Mouse (Mus musculus) kidney, postnatal 0 days (tissue): Measurements from ENCODE around the gene Rbm38. TPM values are rescaled to one million over a fixed set of nuclear protein-coding genes. Genes with fewer than 3 reads are reported as not detected.

Source experiments
- ATAC-seq: fragments of 200-750 bp; cut with Nextera tagmentation; replicated peaks from 2 replicates; pipeline ENCODE4 v1.8.0; 2017; ENCODE audit warnings: low read depth, moderate number of reproducible peaks, moderate TSS enrichment, moderate library complexity; ENCODE audit not compliant: low FRiP score
- DNase-seq: peaks from one replicate; pipeline ENCODE4 v3.0.0-alpha.2; 2016; ENCODE audit warnings: low spot score
- H3K27ac ChIP-seq: fragments of 300-500 bp; sonication (generic); 2 replicates; pipeline ENCODE4 v1.5.1; 2014; ENCODE audit warnings: mild to moderate bottlenecking
- H3K27me3 ChIP-seq: fragments of 300-500 bp; sonication (generic); 2 replicates; pipeline ENCODE4 v1.6.1; 2014; ENCODE audit warnings: low read length, mixed read lengths; ENCODE audit not compliant: insufficient read depth
- H3K36me3 ChIP-seq: fragments of 300-500 bp; sonication (generic); 2 replicates; pipeline ENCODE4 v1.6.1; 2014; ENCODE audit warnings: low read length, mixed read lengths; ENCODE audit not compliant: insufficient read depth
- H3K4me1 ChIP-seq: fragments of 300-500 bp; sonication (generic); replicated peaks from 2 replicates; pipeline ENCODE4 v1.6.1; 2014; ENCODE audit warnings: antibody characterized with exemption, low read length, mixed read lengths; ENCODE audit not compliant: insufficient read depth
- H3K4me2 ChIP-seq: fragments of 300-500 bp; sonication (generic); 2 replicates; pipeline ENCODE4 v1.6.1; 2014; ENCODE audit warnings: mild to moderate bottlenecking, low read length, moderate library complexity, mixed read lengths
- H3K4me3 ChIP-seq: fragments of 300-500 bp; sonication (generic); replicated peaks from 2 replicates; pipeline ENCODE4 v1.5.1; 2014; ENCODE audit warnings: low read depth, low read length
- H3K9ac ChIP-seq: fragments of 300-500 bp; sonication (generic); 2 replicates; pipeline ENCODE4 v1.6.1; 2014; ENCODE audit warnings: low read depth, low read length
- H3K9me3 ChIP-seq: fragments of 300-500 bp; sonication (generic); replicated peaks from 2 replicates; pipeline ENCODE4 v1.6.1; 2016; ENCODE audit warnings: low read length, inconsistent platforms, mixed read lengths
- CTCF ChIP-seq: IDR thresholded peaks from 2 replicates; pipeline ENCODE4 v1.5.1; 2016; ENCODE audit warnings: antibody characterized with exemption, low read depth, mild to moderate bottlenecking, moderate library complexity
- WGBS: fragments of 180-500 bp; shearing (Covaris S2); extraction: QIAGEN DNeasy Blood & Tissue Kit; methylation state at CpG from one replicate; pipeline ENCODE4 v1.1.7; 2014; 5-methylcytosine and 5-hydroxymethylcytosine counted together
- polyA plus RNA-seq: library from polyadenylated mRNA; unstranded; fragments of >200 nt; fragmentation: Nextera tagmentation; extraction: Ambion mirVana; gene quantifications from 2 replicates; pipeline ENCODE4 v1.2.1, GENCODE M21; 2015

The Rbm38 gene
- polyA plus RNA-seq, 1 experiment from 2014 or later: 20.9 TPM

GRCm38 (mm10) chr2:173010220-173010717, 10.0 kb upstream of the Rbm38 start:
- no peak for TF ChIP-seq CTCF
- Histone ChIP-seq H3K27me3 (no peaks in the 10 kb centered on the region), H3K4me3 (no peak overlapping the region), H3K4me1 (no peaks in the 10 kb centered on the region), H3K27ac (no peak overlapping the region), H3K4me2 (no peak overlapping the region), H3K9ac (no peak overlapping the region), H3K36me3 (peaks cover 82% of the 10 kb centered on the region), H3K9me3 (no peaks in the 10 kb centered on the region)
- WGBS: 67% methylated on average over 3 of the region's 3 CpGs
- ATAC-seq: peak; percentile 60
- no peak for DNase-seq

GRCm38 (mm10) chr2:173011440-173011839, 8.9 kb upstream of the Rbm38 start:
- 94% methylated on average over 8 of the region's 8 CpGs for WGBS

GRCm38 (mm10) chr2:173014741-173015287, 5.5 kb upstream of the Rbm38 start:
- Histone ChIP-seq H3K27ac (no peak overlapping the region), H3K36me3 (peaks cover 47% of the 10 kb centered on the region), H3K9me3 (no peaks in the 10 kb centered on the region), H3K4me2 (no peak overlapping the region), H3K9ac (no peak overlapping the region), H3K4me3 (no peak overlapping the region), H3K27me3 (no peaks in the 10 kb centered on the region), H3K4me1 (peaks cover 4% of the 10 kb centered on the region; the same call in 1 of the 2 replicates)
- DNase-seq (no peak), ATAC-seq (no peak)
- no peak for TF ChIP-seq CTCF
- WGBS: 78% methylated on average over 7 of the region's 7 CpGs

More at GRCm38 (mm10) chr2:173011440-173011839, 8.9 kb upstream of the Rbm38 start:
- H3K4me2 ChIP-seq: no peak overlapping the region
- H3K27me3 ChIP-seq: no peaks in the 10 kb centered on the region
- DNase-seq (no peak), ATAC-seq (no peak)
- no peak for TF ChIP-seq CTCF
- no peak overlapping the region for H3K27ac ChIP-seq
- no peaks in the 10 kb centered on the region for H3K9me3 ChIP-seq
- H3K36me3 ChIP-seq: peaks cover 80% of the 10 kb centered on the region
- no peak overlapping the region for H3K4me3 ChIP-seq
- H3K4me1 ChIP-seq: no peaks in the 10 kb centered on the region
- H3K9ac ChIP-seq: no peak overlapping the region

DNA sequence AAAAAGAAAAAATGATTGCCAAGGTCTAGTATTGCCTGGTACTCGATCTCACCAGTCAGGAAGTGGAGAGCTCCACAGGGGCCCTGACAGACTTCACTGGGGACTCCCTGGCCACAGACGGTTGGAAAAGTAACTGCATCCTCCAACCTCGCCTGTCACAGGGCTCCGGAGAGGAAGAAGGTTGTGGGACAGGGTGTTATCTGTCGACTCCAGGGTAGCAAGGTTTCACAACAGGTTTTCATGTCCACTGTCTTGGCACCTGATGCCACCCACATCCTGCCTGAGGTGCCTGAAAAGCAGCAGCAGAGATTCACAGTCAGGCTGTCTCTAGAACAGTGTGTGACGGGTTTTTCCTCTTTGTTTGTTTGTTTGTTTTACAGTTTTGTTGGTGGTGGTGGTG, 2.4 kb upstream of the Rbm38 start:
- H3K9ac ChIP-seq: no peak overlapping the region
- H3K4me2 ChIP-seq: no peak overlapping the region
- H3K9me3 ChIP-seq: no peaks in the 10 kb centered on the region
- no peak overlapping the region for H3K4me3 ChIP-seq
- no peaks in the 10 kb centered on the region for H3K27me3 ChIP-seq
- WGBS: 40% methylated on average over 6 of the region's 6 CpGs
- DNase-seq (no peak), ATAC-seq (no peak)
- H3K4me1 ChIP-seq: peaks cover 15% of the 10 kb centered on the region
- no peak overlapping the region for H3K27ac ChIP-seq
- TF ChIP-seq CTCF: no peak
- peaks cover 20% of the 10 kb centered on the region for H3K36me3 ChIP-seq

GRCm38 (mm10) chr2:173018618-173019017, 1.7 kb upstream of the Rbm38 start:
- Histone ChIP-seq H3K36me3 (peaks cover 14% of the 10 kb centered on the region), H3K9ac (no peak overlapping the region), H3K4me1 (peaks cover 18% of the 10 kb centered on the region), H3K27ac (no peak overlapping the region), H3K27me3 (no peaks in the 10 kb centered on the region), H3K4me3 (no peak overlapping the region), H3K9me3 (no peaks in the 10 kb centered on the region), H3K4me2 (no peak overlapping the region)
- DNase-seq: peak; percentile 40
- TF ChIP-seq CTCF: peak; percentile 31; the same call in 1 of the 2 replicates
- no peak for ATAC-seq
- 10% methylated on average over 8 of the region's 8 CpGs for WGBS

DNA sequence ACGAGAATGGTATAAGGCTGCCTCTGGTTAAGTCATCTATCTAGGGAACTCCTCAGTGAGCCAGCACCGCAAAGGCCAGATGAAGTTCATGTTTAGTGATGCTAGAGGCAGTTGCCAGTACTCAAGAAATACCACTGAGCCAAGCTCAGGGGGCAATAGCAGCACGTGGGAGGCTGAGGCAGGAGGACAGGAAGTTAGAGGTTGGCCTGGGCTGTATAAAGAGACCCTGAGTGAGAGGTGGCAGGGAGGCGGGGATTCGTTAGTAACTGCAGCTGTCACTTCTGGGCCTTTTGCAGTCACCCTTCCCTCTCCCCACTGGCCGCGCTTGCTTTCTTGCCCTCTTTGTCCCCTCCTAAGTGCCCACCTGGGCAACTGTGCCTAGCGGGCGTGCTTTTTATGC, 976 bp upstream of the Rbm38 start:
- DNase-seq (no peak), ATAC-seq (no peak)
- no peak for TF ChIP-seq CTCF
- 16% methylated on average over 9 of the region's 9 CpGs for WGBS
- Histone ChIP-seq H3K9me3 (no peaks in the 10 kb centered on the region), H3K27ac (no peak overlapping the region), H3K4me1 (peaks cover 18% of the 10 kb centered on the region), H3K27me3 (no peaks in the 10 kb centered on the region), H3K9ac (no peak overlapping the region), H3K36me3 (peaks cover 8% of the 10 kb centered on the region; the same call in 1 of the 2 replicates), H3K4me2 (peak overlapping the region; percentile 70), H3K4me3 (peak overlapping the region; percentile 27)
